Mouse (Mus musculus): Measurements from ENCODE around the gene Kif26b.

GRCm38 (mm10) chr1:178827223-178827622 lies 298.3 kb downstream of the Kif26b start:
- TF ChIP-seq CTCF (IDR thresholded peaks at IDR 0.05; ENCODE audit: extremely low read depth, insufficient read length, insufficient replicate concordance, low read depth, low read length) (no peak), POLR2A (IDR thresholded peaks at IDR 0.05; ENCODE audit: low read depth, low read length) (no peak)
